Mouse (Mus musculus) urinary bladder, postnatal 25 days (tissue): ENCODE measurements around the gene Gm21773.
"Not testable (repeated sequence)": the region's sequence is repeated elsewhere in the genome, so short reads cannot be mapped to it uniquely, and the experiment has no call there.

Source experiments
- DNase-seq: peaks from one replicate; pipeline ENCODE4 v3.0.0; 2022; ENCODE audit warnings: low spot score

The Gm21773 gene

GRCm38 (mm10) chrY:25309260-25309659 is at the start of gene Gm21773:
Gene Gm21773, minus strand, starts transcription at chrY:25309360.
- not testable (repeated sequence) for DNase-seq
